Mouse (Mus musculus) cerebellum, postnatal 10 days (tissue): Measurements from ENCODE around the gene A330070K13Rik.

Source experiments
- DNase-seq, 2 experiments: peaks; one replicate each; pipeline ENCODE4 v3.0.0; 2021; ENCODE audit warnings: mixed read lengths in 2 of 2

The A330070K13Rik gene

GRCm38 (mm10) chr5:130329889-130330288 lies 54.5 kb downstream of the A330070K13Rik start:
- no peak for DNase-seq
